Mouse (Mus musculus): ENCODE results near the gene Rassf5. TPM values are rescaled to one million over a fixed set of nuclear protein-coding genes. Genes with fewer than 3 reads are reported as not detected.
"Not testable (repeated sequence)": the region's sequence is repeated elsewhere in the genome, so short reads cannot be mapped to it uniquely, and the experiment has no call there.

The Rassf5 gene
- polyA plus RNA-seq, 1 experiment from 2014 or later = 4.0 TPM

GRCm38 (mm10) chr1:131269797-131270578 lies 24.9 kb upstream of the Rassf5 start:
- H3K4me1 ChIP-seq (ENCODE audit: control insufficient read depth, insufficient read depth, low read length) = no peaks in the 10 kb centered on the region

GRCm38 (mm10) chr1:131268776-131269175 lies 23.7 kb upstream of the Rassf5 start:
- no peaks in the 10 kb centered on the region for H3K4me1 ChIP-seq (ENCODE audit: control insufficient read depth, insufficient read depth, low read length)
- H3K9me3 ChIP-seq (ENCODE audit: control insufficient read depth, low read length) = no peaks in the 10 kb centered on the region
- H3K4me2 ChIP-seq (ENCODE audit: low read depth, low read length) = no peak overlapping the region
- no peaks in the 10 kb centered on the region for H3K27me3 ChIP-seq (replicated peaks; ENCODE audit: control insufficient read depth, insufficient read depth, low read length)
- no peak overlapping the region for H3K4me3 ChIP-seq (ENCODE audit: low read depth, low read length)
- H3K36me3 ChIP-seq (ENCODE audit: control insufficient read depth, insufficient read depth, low read length) = no peaks in the 10 kb centered on the region
- no peak overlapping the region for H3K9ac ChIP-seq (ENCODE audit: low read depth, low read length)
- no peak for DNase-seq (ENCODE audit: low spot score)
- WGBS = 81% methylated on average over 10 of the region's 10 CpGs
- no peak overlapping the region for H3K27ac ChIP-seq (replicated peaks; ENCODE audit: low read depth, low read length)
- ATAC-seq (ENCODE audit: low read depth) = no peak

More at GRCm38 (mm10) chr1:131269797-131270578, 24.9 kb upstream of the Rassf5 start:
- no peaks in the 10 kb centered on the region for H3K36me3 ChIP-seq (ENCODE audit: control insufficient read depth, insufficient read depth, low read length)
- no peak overlapping the region for H3K4me2 ChIP-seq (ENCODE audit: low read depth, low read length)
- H3K27ac ChIP-seq (replicated peaks; ENCODE audit: low read depth, low read length) = no peak overlapping the region
- peak; percentile 68 for DNase-seq (ENCODE audit: low spot score)
- no peaks in the 10 kb centered on the region for H3K27me3 ChIP-seq (replicated peaks; ENCODE audit: control insufficient read depth, insufficient read depth, low read length)
- peak overlapping the region; percentile 34; the same call in 1 of the 2 replicates for H3K9ac ChIP-seq (ENCODE audit: low read depth, low read length)
- WGBS = 26% methylated on average over 22 of the region's 22 CpGs
- peak; percentile 72 for ATAC-seq (ENCODE audit: low read depth)
- H3K4me3 ChIP-seq (ENCODE audit: low read depth, low read length) = no peak overlapping the region
- no peaks in the 10 kb centered on the region for H3K9me3 ChIP-seq (ENCODE audit: control insufficient read depth, low read length)

- Histone ChIP-seq H3K27me3 (replicated peaks; ENCODE audit: control insufficient read depth, insufficient read depth, low read length) (no peaks in the 10 kb centered on the region), H3K36me3 (ENCODE audit: control insufficient read depth, insufficient read depth, low read length) (no peaks in the 10 kb centered on the region), H3K27ac (replicated peaks; ENCODE audit: low read depth, low read length) (no peak overlapping the region), H3K4me1 (ENCODE audit: control insufficient read depth, insufficient read depth, low read length) (no peaks in the 10 kb centered on the region), H3K9me3 (ENCODE audit: control insufficient read depth, low read length) (no peaks in the 10 kb centered on the region), H3K4me2 (ENCODE audit: low read depth, low read length) (no peak overlapping the region), H3K4me3 (ENCODE audit: low read depth, low read length) (no peak overlapping the region), H3K9ac (ENCODE audit: low read depth, low read length) (no peak overlapping the region)
- 70% methylated on average over 12 of the region's 12 CpGs for WGBS
- ATAC-seq (ENCODE audit: low read depth) (no peak), DNase-seq (ENCODE audit: low spot score) (no peak)
Measured at GRCm38 (mm10) chr1:131263905-131264304, 18.8 kb upstream of the Rassf5 start.

- DNase-seq (ENCODE audit: low spot score) (peak; percentile 81), ATAC-seq (ENCODE audit: low read depth) (no peak)
- H3K4me1 ChIP-seq (ENCODE audit: control insufficient read depth, insufficient read depth, low read length) = no peaks in the 10 kb centered on the region
- no peak overlapping the region for H3K9ac ChIP-seq (ENCODE audit: low read depth, low read length)
- H3K9me3 ChIP-seq (ENCODE audit: control insufficient read depth, low read length) = no peaks in the 10 kb centered on the region
- H3K36me3 ChIP-seq (ENCODE audit: control insufficient read depth, insufficient read depth, low read length) = no peaks in the 10 kb centered on the region
- H3K4me3 ChIP-seq (ENCODE audit: low read depth, low read length) = no peak overlapping the region
- no peak overlapping the region for H3K4me2 ChIP-seq (ENCODE audit: low read depth, low read length)
- H3K27ac ChIP-seq (replicated peaks; ENCODE audit: low read depth, low read length) = no peak overlapping the region
- WGBS = 21% methylated on average over 10 of the region's 10 CpGs
- no peaks in the 10 kb centered on the region for H3K27me3 ChIP-seq (replicated peaks; ENCODE audit: control insufficient read depth, insufficient read depth, low read length)
Measured at GRCm38 (mm10) chr1:131260309-131260656, 15.2 kb upstream of the Rassf5 start.

- ATAC-seq (ENCODE audit: low read depth) = 0 out of 2 replicates have a peak, but pooled peaks have one; percentile 16
- Histone ChIP-seq H3K36me3 (ENCODE audit: control insufficient read depth, insufficient read depth, low read length) (no peaks in the 10 kb centered on the region), H3K27me3 (replicated peaks; ENCODE audit: control insufficient read depth, insufficient read depth, low read length) (no peaks in the 10 kb centered on the region), H3K9me3 (ENCODE audit: control insufficient read depth, low read length) (no peaks in the 10 kb centered on the region), H3K4me2 (ENCODE audit: low read depth, low read length) (no peak overlapping the region), H3K4me1 (ENCODE audit: control insufficient read depth, insufficient read depth, low read length) (no peaks in the 10 kb centered on the region), H3K27ac (replicated peaks; ENCODE audit: low read depth, low read length) (no peak overlapping the region), H3K9ac (ENCODE audit: low read depth, low read length) (no peak overlapping the region), H3K4me3 (ENCODE audit: low read depth, low read length) (no peak overlapping the region)
- DNase-seq (ENCODE audit: low spot score) = no peak
- WGBS = 57% methylated on average over 10 of the region's 10 CpGs
Measured at GRCm38 (mm10) chr1:131259632-131260308, 14.7 kb upstream of the Rassf5 start.

- H3K9ac ChIP-seq (ENCODE audit: low read depth, low read length) = no peak overlapping the region
- no peak overlapping the region for H3K4me2 ChIP-seq (ENCODE audit: low read depth, low read length)
- H3K4me1 ChIP-seq (ENCODE audit: control insufficient read depth, insufficient read depth, low read length) = no peaks in the 10 kb centered on the region
- WGBS = 78% methylated on average over 6 of the region's 6 CpGs
- ATAC-seq (ENCODE audit: low read depth) (no peak), DNase-seq (ENCODE audit: low spot score) (no peak)
- H3K9me3 ChIP-seq (ENCODE audit: control insufficient read depth, low read length) = no peaks in the 10 kb centered on the region
- no peak overlapping the region for H3K4me3 ChIP-seq (ENCODE audit: low read depth, low read length)
- no peaks in the 10 kb centered on the region for H3K27me3 ChIP-seq (replicated peaks; ENCODE audit: control insufficient read depth, insufficient read depth, low read length)
- no peak overlapping the region for H3K27ac ChIP-seq (replicated peaks; ENCODE audit: low read depth, low read length)
- no peaks in the 10 kb centered on the region for H3K36me3 ChIP-seq (ENCODE audit: control insufficient read depth, insufficient read depth, low read length)
Measured at GRCm38 (mm10) chr1:131257288-131257687, 12.2 kb upstream of the Rassf5 start.

GRCm38 (mm10) chr1:131252516-131253250 lies 7.6 kb upstream of the Rassf5 start:
- not testable (repeated sequence) for ATAC-seq (ENCODE audit: low read depth); DNase-seq (ENCODE audit: low spot score); H3K4me3 ChIP-seq (ENCODE audit: low read depth, low read length); H3K27ac ChIP-seq (replicated peaks; ENCODE audit: low read depth, low read length); H3K4me1 ChIP-seq (ENCODE audit: control insufficient read depth, insufficient read depth, low read length); H3K4me2 ChIP-seq (ENCODE audit: low read depth, low read length); H3K27me3 ChIP-seq (replicated peaks; ENCODE audit: control insufficient read depth, insufficient read depth, low read length); H3K9me3 ChIP-seq (ENCODE audit: control insufficient read depth, low read length); H3K9ac ChIP-seq (ENCODE audit: low read depth, low read length); H3K36me3 ChIP-seq (ENCODE audit: control insufficient read depth, insufficient read depth, low read length)
- WGBS = 78% methylated on average over 7 of the region's 7 CpGs

GRCm38 (mm10) chr1:131246433-131247395 lies 1.7 kb upstream of the Rassf5 start:
- Histone ChIP-seq H3K36me3 (ENCODE audit: control insufficient read depth, insufficient read depth, low read length) (no peaks in the 10 kb centered on the region), H3K27ac (replicated peaks; ENCODE audit: low read depth, low read length) (no peak overlapping the region), H3K9me3 (ENCODE audit: control insufficient read depth, low read length) (no peaks in the 10 kb centered on the region), H3K27me3 (replicated peaks; ENCODE audit: control insufficient read depth, insufficient read depth, low read length) (peaks cover 38% of the 10 kb centered on the region), H3K4me1 (ENCODE audit: control insufficient read depth, insufficient read depth, low read length) (peaks cover 7% of the 10 kb centered on the region; the same call in 1 of the 2 replicates), H3K4me2 (ENCODE audit: low read depth, low read length) (peak overlapping the region; percentile 38), H3K4me3 (ENCODE audit: low read depth, low read length) (no peak overlapping the region), H3K9ac (ENCODE audit: low read depth, low read length) (no peak overlapping the region; the same call in 1 of the 2 replicates)
- WGBS = 13% methylated on average over 7 of the region's 7 CpGs
- DNase-seq (ENCODE audit: low spot score) = peak; percentile 59
- ATAC-seq (ENCODE audit: low read depth) = 0 out of 2 replicates have a peak, but pooled peaks have one; percentile 10

Measured in embryonic facial prominence, embryonic 14.5 days (tissue).